Mouse (Mus musculus) kidney, embryonic 16.5 days (tissue): ENCODE measurements around the gene Ccdc152. TPM values are rescaled to one million over a fixed set of nuclear protein-coding genes. Genes with fewer than 3 reads are reported as not detected.

Source experiments
- ATAC-seq: fragments of 200-750 bp; cut with Nextera tagmentation; 2 replicates; pipeline ENCODE4 v1.8.0; 2017; ENCODE audit warnings: moderate TSS enrichment; ENCODE audit not compliant: low FRiP score, low TSS enrichment
- H3K27ac ChIP-seq: fragments of 300-500 bp; sonication (generic); 2 replicates; pipeline ENCODE4 v1.5.1; 2014; ENCODE audit warnings: low read length
- H3K27me3 ChIP-seq: fragments of 300-500 bp; sonication (generic); 2 replicates; pipeline ENCODE4 v1.6.1; 2014; ENCODE audit warnings: low read length, control low read depth, mixed read lengths; ENCODE audit not compliant: insufficient read depth
- H3K36me3 ChIP-seq: fragments of 300-500 bp; sonication (generic); 2 replicates; pipeline ENCODE4 v1.6.1; 2014; ENCODE audit warnings: low read length, control low read depth, mixed read lengths; ENCODE audit not compliant: insufficient read depth
- H3K4me1 ChIP-seq: fragments of 300-500 bp; sonication (generic); 2 replicates; pipeline ENCODE4 v1.6.1; 2014; ENCODE audit warnings: low read length, control low read depth, mixed read lengths; ENCODE audit not compliant: insufficient read depth
- H3K4me2 ChIP-seq: fragments of 300-500 bp; sonication (generic); replicated peaks from 2 replicates; pipeline ENCODE4 v1.6.1; 2014; ENCODE audit warnings: low read depth, low read length
- H3K4me3 ChIP-seq: fragments of 300-500 bp; sonication (generic); 2 replicates; pipeline ENCODE4 v1.5.1; 2014; ENCODE audit warnings: mild to moderate bottlenecking, low read length
- H3K9ac ChIP-seq: fragments of 300-500 bp; sonication (generic); replicated peaks from 2 replicates; pipeline ENCODE4 v1.6.1; 2014; ENCODE audit warnings: low read length
- H3K9me3 ChIP-seq: fragments of 300-500 bp; sonication (generic); 2 replicates; pipeline ENCODE4 v1.6.1; 2016; ENCODE audit warnings: low read length, control low read depth
- WGBS: fragments of 180-500 bp; shearing (Covaris S2); extraction: QIAGEN DNeasy Blood & Tissue Kit; methylation state at CpG from one replicate; pipeline ENCODE4 v1.1.7; 2014; 5-methylcytosine and 5-hydroxymethylcytosine counted together
- polyA plus RNA-seq: library from polyadenylated mRNA; unstranded; fragments of >200 nt; fragmentation: Nextera tagmentation; extraction: Ambion mirVana; gene quantifications from 2 replicates; pipeline ENCODE4 v1.2.1, GENCODE M21; 2015

Ccdc152 gene
- 0.46 TPM in 1 of 2 replicates, not detected in the other for polyA plus RNA-seq

DNA sequence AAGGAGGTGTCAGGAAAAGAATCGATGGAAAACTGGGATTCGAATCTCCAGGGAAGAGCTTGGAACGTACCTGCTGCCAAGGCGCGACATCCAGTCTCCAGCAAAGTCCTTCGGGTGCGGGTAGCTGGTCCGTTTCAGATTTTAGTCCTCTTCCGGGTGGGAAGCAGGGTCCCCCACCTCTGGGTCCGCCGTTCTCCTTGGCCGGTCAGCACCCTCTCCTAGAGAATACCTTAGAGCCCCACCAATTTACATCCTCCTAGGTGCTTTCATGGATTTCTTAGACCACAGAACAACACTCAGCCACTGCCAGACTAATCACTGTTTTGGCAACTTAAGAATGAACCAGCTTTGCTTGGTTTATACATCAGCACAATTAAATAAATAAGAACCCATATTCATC lies at the start of gene Ccdc152:
Gene Ccdc152, minus strand, starts transcription at position 101 of the 400 bp plus-strand sequence.
- no peak for ATAC-seq
- 92% methylated on average over 12 of the region's 12 CpGs for WGBS

DNA sequence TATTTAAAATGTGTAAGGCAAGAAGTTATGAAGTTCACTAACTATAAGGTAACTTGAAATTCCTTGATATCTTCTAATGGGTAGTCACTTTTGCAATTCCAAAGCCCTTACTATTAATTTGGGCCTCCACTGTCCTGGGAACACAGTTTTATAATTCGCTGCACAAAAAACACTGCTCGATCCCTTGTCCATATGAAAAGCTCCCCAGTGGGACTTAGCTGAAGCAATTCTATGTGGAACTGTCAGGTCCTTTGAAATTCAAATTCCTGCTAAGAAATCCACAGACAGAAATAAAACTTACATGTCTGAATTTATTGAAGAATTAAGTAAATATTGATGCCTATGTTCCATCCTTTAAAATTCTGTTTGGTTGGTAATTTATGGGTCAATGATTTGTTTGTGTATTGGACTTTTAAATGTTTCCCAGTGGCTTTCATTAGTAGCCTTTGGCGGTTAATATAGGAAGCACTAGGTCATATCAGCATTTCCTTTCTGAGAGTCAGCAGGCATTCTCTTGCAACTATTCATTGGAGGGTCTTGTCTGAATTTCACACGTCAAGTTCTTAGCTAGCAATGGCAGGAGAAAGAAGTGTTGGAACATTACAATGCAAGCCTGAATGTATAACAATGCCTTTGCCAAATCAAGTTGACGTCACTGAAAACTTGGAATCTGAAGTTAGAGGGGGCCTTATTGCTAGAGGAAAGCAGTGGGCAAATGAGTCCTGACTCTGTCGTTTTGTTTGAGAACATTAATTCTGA lies 46.2 kb upstream of the Ccdc152 start:
- H3K4me1 ChIP-seq, result 0 out of 2 replicates have a peak, but pooled peaks cover 4% of the 10 kb centered on the region
- no peaks in the 10 kb centered on the region for H3K9me3 ChIP-seq
- H3K36me3 ChIP-seq, result 0 out of 2 replicates have a peak, but pooled peaks cover 2% of the 10 kb centered on the region
- ATAC-seq, result no peak
- WGBS, result 73% methylated on average over 6 of the region's 6 CpGs
- no peak overlapping the region for H3K27ac ChIP-seq
- H3K27me3 ChIP-seq, result no peaks in the 10 kb centered on the region
- no peak overlapping the region for H3K4me2 ChIP-seq
- no peak overlapping the region for H3K9ac ChIP-seq
- no peak overlapping the region for H3K4me3 ChIP-seq

More for the DNA sequence above, at the start of gene Ccdc152:
- H3K9me3 ChIP-seq, result no peaks in the 10 kb centered on the region
- no peak within 1 kb of the TSS for H3K4me2 ChIP-seq
- no peaks in the 10 kb centered on the region for H3K36me3 ChIP-seq
- H3K27ac ChIP-seq, result no peak within 1 kb of the TSS
- no peak within 1 kb of the TSS for H3K4me3 ChIP-seq
- H3K9ac ChIP-seq, result no peak within 1 kb of the TSS
- H3K27me3 ChIP-seq, result no peaks in the 10 kb centered on the region
- H3K4me1 ChIP-seq, result no peaks in the 10 kb centered on the region

DNA sequence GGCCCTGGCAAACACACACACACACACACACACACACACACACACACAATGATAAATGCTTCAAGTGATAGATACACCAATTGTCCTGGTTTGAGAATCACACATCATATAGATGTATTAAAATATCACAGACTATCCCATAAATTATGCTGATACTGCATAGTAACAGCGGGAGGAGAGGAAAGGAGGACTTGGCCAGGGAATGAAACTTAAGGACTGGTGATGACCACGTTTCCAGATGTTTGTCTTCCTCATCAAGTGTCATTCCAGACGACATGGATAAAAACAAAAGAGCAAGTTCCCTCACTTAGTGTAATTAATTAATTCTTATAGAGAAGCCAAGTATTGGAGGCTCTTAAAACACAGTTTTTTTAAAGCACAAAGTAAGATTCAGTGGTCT lies 43.4 kb upstream of the Ccdc152 start:
- 32% methylated on average over 3 of the region's 3 CpGs for WGBS
- ATAC-seq, result no peak
- H3K4me1 ChIP-seq, result 0 out of 2 replicates have a peak, but pooled peaks cover 4% of the 10 kb centered on the region
- H3K4me3 ChIP-seq, result no peak overlapping the region
- no peaks in the 10 kb centered on the region for H3K27me3 ChIP-seq
- no peaks in the 10 kb centered on the region for H3K9me3 ChIP-seq
- no peak overlapping the region for H3K4me2 ChIP-seq
- no peak overlapping the region for H3K9ac ChIP-seq
- H3K36me3 ChIP-seq, result 0 out of 2 replicates have a peak, but pooled peaks cover 2% of the 10 kb centered on the region
- H3K27ac ChIP-seq, result no peak overlapping the region

DNA sequence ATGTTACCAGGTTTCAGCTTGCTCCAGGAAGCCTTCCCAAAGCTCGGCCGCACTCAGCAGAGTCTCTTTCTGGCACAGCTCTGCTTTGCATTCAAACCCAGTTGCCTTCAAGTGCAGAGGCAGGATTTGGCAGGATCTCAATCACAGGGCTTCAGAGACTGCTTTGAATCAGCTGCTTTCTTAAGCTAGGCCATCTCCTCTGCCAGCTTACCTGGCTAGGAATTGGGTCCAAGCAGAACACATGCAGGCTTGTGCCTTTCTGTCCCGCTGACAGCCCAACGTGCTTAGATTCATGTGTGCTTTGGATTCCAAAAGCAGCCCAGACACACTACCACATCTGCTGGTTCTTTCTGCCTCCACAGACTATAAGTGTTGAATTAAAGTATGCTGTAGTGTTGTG lies 41.2 kb upstream of the Ccdc152 start:
- no peak overlapping the region for H3K9ac ChIP-seq
- no peak overlapping the region for H3K4me2 ChIP-seq
- 86% methylated on average over 4 of the region's 4 CpGs for WGBS
- no peak overlapping the region for H3K27ac ChIP-seq
- no peaks in the 10 kb centered on the region for H3K27me3 ChIP-seq
- no peak overlapping the region for H3K4me3 ChIP-seq
- no peaks in the 10 kb centered on the region for H3K9me3 ChIP-seq
- H3K36me3 ChIP-seq, result peaks cover 14% of the 10 kb centered on the region; the same call in 1 of the 2 replicates
- H3K4me1 ChIP-seq, result 0 out of 2 replicates have a peak, but pooled peaks cover 4% of the 10 kb centered on the region
- no peak for ATAC-seq

DNA sequence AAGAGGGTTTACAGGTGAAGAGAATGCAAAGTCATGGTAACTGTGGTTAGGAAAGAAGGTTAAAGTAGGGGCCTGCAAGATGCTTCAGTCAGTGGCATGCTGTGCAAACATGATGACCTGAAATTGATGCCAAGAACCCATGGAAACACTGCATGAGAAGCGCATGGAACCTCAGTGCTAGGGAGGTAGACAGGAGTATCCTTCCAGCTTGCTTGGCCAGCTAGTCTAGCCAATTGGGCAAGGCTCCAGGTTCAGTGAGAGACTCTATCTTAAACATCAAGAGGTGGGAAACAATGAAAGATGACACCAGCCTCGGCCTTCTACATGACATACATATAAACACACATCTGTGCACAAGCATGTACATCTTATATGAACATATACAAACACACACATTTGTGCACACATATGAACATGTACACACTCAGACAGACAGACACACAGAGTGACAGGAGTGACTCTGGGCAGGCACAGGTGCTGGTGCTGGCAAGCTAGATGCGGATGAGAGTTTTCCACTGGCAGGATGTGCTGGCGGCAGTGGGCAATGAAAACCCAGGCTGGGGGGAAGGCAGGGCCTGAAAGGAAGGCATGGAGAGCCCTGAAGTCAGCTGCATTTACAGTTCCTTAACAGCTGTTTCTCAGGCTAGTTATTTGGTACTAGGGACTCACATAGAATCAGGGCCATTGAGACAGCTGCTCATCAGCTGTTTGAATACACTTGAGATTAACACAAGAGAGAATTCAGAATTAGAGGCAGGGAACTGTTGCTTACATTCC lies 38.7 kb upstream of the Ccdc152 start:
- Histone ChIP-seq H3K27me3 (no peaks in the 10 kb centered on the region), H3K9ac (no peak overlapping the region), H3K4me1 (no peaks in the 10 kb centered on the region), H3K36me3 (peaks cover 29% of the 10 kb centered on the region), H3K27ac (no peak overlapping the region), H3K9me3 (peaks cover 4% of the 10 kb centered on the region), H3K4me2 (no peak overlapping the region), H3K4me3 (no peak overlapping the region)
- ATAC-seq, result no peak
- WGBS, result 91% methylated on average over 4 of the region's 4 CpGs

DNA sequence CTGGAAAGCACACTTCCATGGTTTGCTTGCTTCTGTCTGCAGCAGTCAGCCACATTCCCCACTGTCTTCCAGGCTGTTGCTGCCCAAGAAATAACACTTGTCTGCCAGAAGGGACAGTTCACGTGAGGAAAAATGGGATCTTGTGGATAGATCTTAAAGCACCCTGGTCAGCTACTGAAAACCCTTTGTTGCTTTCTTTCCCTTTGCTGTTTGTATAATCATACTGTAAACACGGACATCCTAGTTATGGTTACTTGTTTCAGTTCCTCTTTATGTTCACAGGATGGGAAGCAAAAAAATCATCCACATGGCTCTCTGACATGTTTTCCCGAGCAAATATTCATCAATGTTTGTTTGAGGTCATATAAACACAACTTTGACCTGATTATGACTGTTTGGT lies 36.5 kb upstream of the Ccdc152 start:
- 76% methylated on average over 3 of the region's 3 CpGs for WGBS
- Histone ChIP-seq H3K9me3 (peaks cover 4% of the 10 kb centered on the region), H3K27ac (no peak overlapping the region), H3K4me3 (no peak overlapping the region), H3K36me3 (peaks cover 30% of the 10 kb centered on the region), H3K4me1 (no peaks in the 10 kb centered on the region), H3K27me3 (no peaks in the 10 kb centered on the region), H3K9ac (no peak overlapping the region), H3K4me2 (no peak overlapping the region)
- ATAC-seq, result no peak

DNA sequence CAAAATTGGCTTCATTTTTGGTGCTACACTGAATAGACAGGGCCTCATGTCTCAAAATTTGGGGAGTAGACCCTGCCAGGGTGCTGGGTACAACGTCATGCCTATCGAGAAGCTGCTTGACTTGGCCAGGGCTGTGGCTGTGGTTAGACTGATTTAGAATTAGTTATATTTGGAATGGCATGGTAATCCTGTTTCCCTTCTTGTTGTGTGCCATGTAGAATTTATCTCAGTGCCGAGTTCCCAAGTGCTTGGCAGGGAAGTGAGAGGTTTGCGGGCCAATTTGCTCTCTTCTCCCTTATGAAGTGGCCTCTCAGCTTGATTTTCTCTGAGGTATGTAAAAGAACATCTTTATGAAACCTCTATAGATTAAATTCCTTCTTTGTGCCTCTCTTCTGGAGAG lies 29.2 kb upstream of the Ccdc152 start:
- no peak for ATAC-seq
- no peak overlapping the region for H3K4me3 ChIP-seq
- H3K27ac ChIP-seq, result no peak overlapping the region
- no peaks in the 10 kb centered on the region for H3K4me1 ChIP-seq
- H3K27me3 ChIP-seq, result no peaks in the 10 kb centered on the region
- peaks cover 10% of the 10 kb centered on the region for H3K36me3 ChIP-seq
- H3K9me3 ChIP-seq, result peaks cover 4% of the 10 kb centered on the region
- H3K4me2 ChIP-seq, result no peak overlapping the region
- WGBS, result 91% methylated on average over 4 of the region's 4 CpGs
- H3K9ac ChIP-seq, result no peak overlapping the region

DNA sequence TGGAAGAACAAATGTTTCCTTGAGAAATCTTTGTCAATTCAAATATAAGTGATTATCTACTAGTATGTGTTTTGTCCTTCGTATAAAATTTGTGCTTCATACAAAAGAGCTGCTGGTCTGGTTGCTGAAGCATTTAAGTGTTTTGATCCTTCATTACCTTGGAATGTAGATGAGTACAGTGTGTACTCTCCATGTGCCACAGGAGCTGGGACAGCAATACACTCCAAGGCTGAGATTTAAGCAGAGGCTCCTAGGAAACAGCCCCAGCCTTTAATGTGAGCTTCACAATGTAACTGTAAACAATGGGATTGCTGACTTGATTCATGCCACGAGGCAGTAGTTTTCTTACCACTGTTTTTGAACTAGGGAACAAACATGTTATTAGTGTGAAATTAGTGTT lies 28.5 kb upstream of the Ccdc152 start:
- Histone ChIP-seq H3K27ac (no peak overlapping the region), H3K9ac (no peak overlapping the region), H3K4me3 (no peak overlapping the region), H3K4me1 (no peaks in the 10 kb centered on the region), H3K4me2 (no peak overlapping the region), H3K9me3 (no peaks in the 10 kb centered on the region), H3K36me3 (peaks cover 4% of the 10 kb centered on the region; the same call in 1 of the 2 replicates), H3K27me3 (no peaks in the 10 kb centered on the region)
- no peak for ATAC-seq
- 85% methylated on average over 2 of the region's 2 CpGs for WGBS

DNA sequence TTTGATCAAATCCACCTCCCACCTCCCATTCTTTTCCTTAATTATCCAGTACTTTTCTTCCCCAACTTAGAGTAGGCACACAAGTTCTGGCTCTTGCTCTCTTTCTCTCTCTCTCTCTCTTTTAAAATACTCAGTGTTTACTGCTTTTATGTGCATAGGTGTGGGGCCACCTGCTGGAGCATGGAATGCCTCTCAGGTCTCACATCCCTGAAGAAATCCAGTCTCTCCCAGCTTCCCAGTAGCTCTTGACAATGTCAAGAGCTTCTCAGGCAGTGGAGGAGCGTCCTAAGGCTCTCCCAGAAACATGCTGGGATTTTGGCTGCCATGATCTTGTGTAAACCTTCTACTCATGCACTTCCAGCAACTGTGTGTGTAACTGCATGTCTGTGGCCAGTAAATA lies 27.0 kb upstream of the Ccdc152 start:
- no peak overlapping the region for H3K4me2 ChIP-seq
- H3K9me3 ChIP-seq, result no peaks in the 10 kb centered on the region
- WGBS, result 83% methylated on average over 1 of the region's 1 CpGs
- H3K27me3 ChIP-seq, result no peaks in the 10 kb centered on the region
- no peak overlapping the region for H3K27ac ChIP-seq
- no peak for ATAC-seq
- no peak overlapping the region for H3K9ac ChIP-seq
- H3K36me3 ChIP-seq, result 0 out of 2 replicates have a peak, but pooled peaks cover 4% of the 10 kb centered on the region
- H3K4me3 ChIP-seq, result no peak overlapping the region
- H3K4me1 ChIP-seq, result no peaks in the 10 kb centered on the region

DNA sequence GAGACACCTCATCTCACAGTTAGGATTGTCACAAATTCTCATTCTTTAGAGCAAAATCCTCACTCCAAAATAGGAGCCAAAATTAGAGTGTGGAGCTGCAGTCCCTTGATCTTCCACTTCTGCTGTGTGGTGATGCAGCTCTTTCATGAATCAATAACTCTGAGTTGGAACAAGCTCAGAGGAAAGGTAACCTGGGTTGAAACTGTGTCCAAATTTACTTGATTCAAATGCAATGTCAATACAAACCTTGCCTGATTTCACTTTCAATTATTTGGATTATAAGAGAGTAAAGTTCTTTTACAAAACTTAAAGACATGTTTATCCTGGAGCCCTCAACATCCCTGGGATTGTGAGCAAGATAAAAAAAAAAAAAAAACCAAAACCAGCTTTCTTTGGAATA lies 19.7 kb upstream of the Ccdc152 start:
- H3K4me1 ChIP-seq, result no peaks in the 10 kb centered on the region
- H3K4me3 ChIP-seq, result no peak overlapping the region
- ATAC-seq, result no peak
- no peak overlapping the region for H3K4me2 ChIP-seq
- no peak overlapping the region for H3K27ac ChIP-seq
- H3K9ac ChIP-seq, result no peak overlapping the region
- H3K36me3 ChIP-seq, result peaks cover 10% of the 10 kb centered on the region; the same call in 1 of the 2 replicates
- H3K9me3 ChIP-seq, result no peaks in the 10 kb centered on the region
- no peaks in the 10 kb centered on the region for H3K27me3 ChIP-seq
